Mouse (Mus musculus): ENCODE measurements around the gene Slit3. TPM values are rescaled to one million over a fixed set of nuclear protein-coding genes. Genes with fewer than 3 reads are reported as not detected.

Slit3 gene
- total RNA-seq, 4 experiments from 2014 or later, result 12.6 to 18.4 (median 15.0) TPM

GRCm38 (mm10) chr11:35198537-35199088 lies 77.6 kb downstream of the Slit3 start:
- no peak for DNase-seq (ENCODE audit: low spot score)

- DNase-seq (ENCODE audit: low spot score), result no peak
These were observed 81.3 kb downstream of the Slit3 start for GRCm38 (mm10) chr11:35202332-35202731.

GRCm38 (mm10) chr11:35203673-35204072 lies 82.6 kb downstream of the Slit3 start:
- DNase-seq (ENCODE audit: low spot score), result no peak

- DNase-seq (ENCODE audit: low spot score), result no peak
These were observed 83.1 kb downstream of the Slit3 start for GRCm38 (mm10) chr11:35204084-35204483.

GRCm38 (mm10) chr11:35210728-35211682 lies 90.0 kb downstream of the Slit3 start:
- DNase-seq (ENCODE audit: low spot score), result no peak

- DNase-seq (ENCODE audit: low spot score), result no peak
These were observed 103.0 kb downstream of the Slit3 start for GRCm38 (mm10) chr11:35224025-35224424.

GRCm38 (mm10) chr11:35231361-35232090 lies 110.5 kb downstream of the Slit3 start:
- peak; percentile 60 for DNase-seq (ENCODE audit: low spot score)

- peak; percentile 31 for DNase-seq (ENCODE audit: low spot score)
These were observed 111.3 kb downstream of the Slit3 start for GRCm38 (mm10) chr11:35232321-35232720.

GRCm38 (mm10) chr11:35241379-35241778 lies 120.4 kb downstream of the Slit3 start:
- DNase-seq (ENCODE audit: low spot score), result no peak

GRCm38 (mm10) chr11:35243597-35243996 lies 122.6 kb downstream of the Slit3 start:
- DNase-seq (ENCODE audit: low spot score), result no peak

- DNase-seq (ENCODE audit: low spot score), result peak; percentile 35
These were observed 123.5 kb downstream of the Slit3 start for GRCm38 (mm10) chr11:35244526-35244925.

- DNase-seq (ENCODE audit: low spot score), result no peak
These were observed 125.6 kb downstream of the Slit3 start for GRCm38 (mm10) chr11:35246623-35247022.

- DNase-seq (ENCODE audit: low spot score), result no peak
These were observed 127.1 kb downstream of the Slit3 start for GRCm38 (mm10) chr11:35248088-35248487.

GRCm38 (mm10) chr11:35250871-35251418 lies 129.9 kb downstream of the Slit3 start:
- no peak for DNase-seq (ENCODE audit: low spot score)

GRCm38 (mm10) chr11:35251910-35252309 lies 130.9 kb downstream of the Slit3 start:
- peak; percentile 56 for DNase-seq (ENCODE audit: low spot score)

GRCm38 (mm10) chr11:35257351-35257750 lies 136.3 kb downstream of the Slit3 start:
- no peak for DNase-seq (ENCODE audit: low spot score)

- no peak for DNase-seq (ENCODE audit: low spot score)
These were observed 140.6 kb downstream of the Slit3 start for GRCm38 (mm10) chr11:35261562-35262087.

- no peak for DNase-seq (ENCODE audit: low spot score)
These were observed 141.4 kb downstream of the Slit3 start for GRCm38 (mm10) chr11:35262289-35262941.

GRCm38 (mm10) chr11:35264749-35265148 lies 143.7 kb downstream of the Slit3 start:
- DNase-seq (ENCODE audit: low spot score), result no peak

- no peak for DNase-seq (ENCODE audit: low spot score)
These were observed 149.4 kb downstream of the Slit3 start for GRCm38 (mm10) chr11:35270396-35270795.

- DNase-seq (ENCODE audit: low spot score), result no peak
These were observed 152.4 kb downstream of the Slit3 start for GRCm38 (mm10) chr11:35273416-35273815.

Measured in heart, adult 8-10 months (tissue).